Mouse (Mus musculus) natural killer cell, adult 2 months (primary cell): Measurements from ENCODE around the gene Hectd4.

ENCODE experiments used
- DNase-seq, 2 experiments: peaks; one replicate each; pipeline ENCODE4 v3.0.0; 2022; ENCODE audit warnings: low spot score in 2 of 2

Hectd4 gene

GRCm38 (mm10) chr5:121397187-121398145 is 177.4 kb downstream of the Hectd4 start, which contains the start of gene Naa25:
TSS of gene Naa25 (plus strand) at chr5:121397936.
- peak; percentile 91 to 94 for DNase-seq

GRCm38 (mm10) chr5:121398146-121398964 is 178.3 kb downstream of the Hectd4 start:
- DNase-seq, result no peak

- DNase-seq, result no peak
Observed at GRCm38 (mm10) chr5:121398965-121399462, 179.0 kb downstream of the Hectd4 start.

- DNase-seq, result no peak
Observed at GRCm38 (mm10) chr5:121399540-121399939, 179.5 kb downstream of the Hectd4 start.

GRCm38 (mm10) chr5:121400064-121400463 is 180.0 kb downstream of the Hectd4 start:
- DNase-seq, result no peak

DNA sequence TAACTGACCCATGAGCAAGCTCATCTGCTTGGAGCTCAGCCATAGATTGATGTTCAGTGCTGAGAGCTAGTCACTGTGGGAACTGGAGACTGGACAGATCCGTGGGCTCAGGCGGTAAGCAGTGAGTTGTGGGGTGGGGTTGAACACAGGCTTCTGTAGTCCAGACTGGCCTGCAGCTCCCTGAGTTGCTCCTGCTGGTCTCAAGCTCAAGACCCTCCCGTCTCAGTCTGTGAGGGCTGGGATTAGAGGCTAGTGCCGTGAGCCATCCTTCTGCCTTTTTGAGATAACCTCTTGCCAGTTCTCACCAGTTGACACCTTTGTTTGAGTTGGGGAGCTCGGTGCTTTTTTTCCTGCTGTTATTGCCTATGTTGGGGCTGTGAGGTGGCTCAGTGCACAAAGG is 180.8 kb downstream of the Hectd4 start:
- no peak for DNase-seq

DNA sequence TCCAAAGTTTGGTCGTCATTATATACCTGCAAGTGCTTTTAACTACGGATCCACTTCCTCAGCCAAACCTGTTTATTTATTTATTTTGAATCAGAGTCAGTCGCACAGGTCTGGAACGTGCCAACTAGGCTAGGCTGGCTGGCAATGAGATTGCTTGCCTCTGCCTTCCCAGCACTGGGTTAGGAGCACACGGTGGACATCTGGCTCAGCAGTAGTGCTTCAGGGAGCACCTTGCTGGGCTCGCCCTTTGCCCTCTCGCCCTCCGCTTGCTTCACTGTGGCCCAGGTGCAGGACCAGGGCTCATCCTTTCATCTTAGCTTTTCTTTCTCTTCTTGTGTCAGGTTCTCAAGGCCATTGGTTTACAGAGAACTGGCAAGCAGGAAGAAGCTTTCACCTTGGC is 187.8 kb downstream of the Hectd4 start:
- DNase-seq, result no peak

GRCm38 (mm10) chr5:121410975-121411374 is 191.0 kb downstream of the Hectd4 start:
- no peak for DNase-seq
